Comparison of ENCODE assay signal across 11 mouse cellular contexts in genomic region chr4:102566421-102566820, GRCm38 (mm10).
"Had no signal": no experiment of that assay in that cellular context is flagged by ENCODE, and none has a peak within 500 bp of the region (broad histone marks: within the 10 kb centered on the region; RNA-seq: fewer than 3 reads in every experiment).

No protein-coding gene starts in this region.

- H3K9me3 ChIP-seq: limb, embryonic 12.5 days; liver, embryonic 12.5 days; neural tube, embryonic 15.5 days had no signal

- H3K4me3 ChIP-seq: layer of hippocampus, adult 2 months; limb, embryonic 12.5 days; liver, embryonic 12.5 days; myocyte; neural tube, embryonic 15.5 days had no signal

- DNase-seq: kidney, adult 18-20 months; kidney, postnatal 10 days; kidney, postnatal 4 days; midbrain, embryonic 14.5 days had no signal

- ATAC-seq: liver, embryonic 12.5 days had no signal

- H3K36me3 ChIP-seq: limb, embryonic 12.5 days; liver, embryonic 12.5 days; neural tube, embryonic 15.5 days had no signal

- H3K4me2 ChIP-seq: limb, embryonic 12.5 days; neural tube, embryonic 15.5 days had no signal

- H3K9ac ChIP-seq: limb, embryonic 12.5 days; liver, embryonic 12.5 days; neural tube, embryonic 15.5 days had no signal

- H3K27me3 ChIP-seq: limb, embryonic 12.5 days; liver, embryonic 12.5 days had no signal

- H3K27ac ChIP-seq: layer of hippocampus, adult 2 months; limb, embryonic 12.5 days; macrophage; neural tube, embryonic 15.5 days; stomach, postnatal 0 days had no signal
